Mouse (Mus musculus) skeletal muscle tissue, postnatal 0 days (tissue): ENCODE data around the gene Gm43738. TPM values are rescaled to one million over a fixed set of nuclear protein-coding genes. Genes with fewer than 3 reads are reported as not detected.

Experiments used
- polyA plus RNA-seq: library from polyadenylated mRNA; unstranded; fragments of >200 nt; fragmentation: Nextera tagmentation; extraction: Ambion mirVana; gene quantifications from 2 replicates; pipeline ENCODE4 v1.2.1, GENCODE M21; 2015

The Gm43738 gene
- polyA plus RNA-seq: not detected in 2 replicates

DNA sequence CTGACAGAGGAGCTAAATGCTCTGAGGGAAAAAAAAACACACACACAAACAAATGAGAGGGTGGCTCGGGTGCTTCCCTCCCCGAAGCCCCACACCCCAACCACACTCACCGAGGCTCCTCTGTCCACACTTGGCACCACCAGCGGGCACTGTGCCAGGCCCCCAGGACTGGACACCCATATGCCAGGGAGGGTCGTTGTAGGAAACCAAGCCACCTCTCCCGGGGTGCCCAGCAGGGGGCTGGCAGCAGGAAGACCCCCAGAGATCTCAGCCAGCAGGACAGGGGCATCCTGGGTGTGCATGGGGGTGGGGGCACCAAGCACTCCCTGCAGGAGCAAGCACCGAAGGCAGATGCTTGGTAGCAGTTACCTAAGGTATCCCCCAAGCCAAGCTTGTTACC, at the start of gene Gm43738:
Gene Gm43738, minus strand, starts transcription at position 289 of the 400 bp plus-strand sequence.

DNA sequence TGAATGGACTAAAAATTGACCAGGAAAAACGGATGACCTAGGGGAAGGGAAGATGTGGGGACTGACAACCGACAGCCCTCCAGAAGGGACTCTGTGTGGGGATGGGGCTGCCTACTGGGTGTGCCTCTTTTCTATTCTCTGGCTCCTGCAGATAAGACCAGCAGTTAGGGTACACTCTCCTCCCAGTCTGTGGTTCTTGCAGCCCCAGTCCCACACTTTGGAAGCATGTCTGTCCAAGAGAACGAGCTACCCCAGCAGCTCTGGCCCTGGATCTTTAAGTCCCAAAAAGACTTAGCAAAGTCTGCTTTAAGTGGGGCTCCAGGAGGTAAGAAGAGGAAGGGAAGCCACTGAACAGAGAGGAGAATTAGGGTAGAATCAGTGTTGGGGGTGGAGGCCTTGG, 35.1 kb upstream of the Gm43738 start, which contains the start of gene Pklr:
Gene Pklr, plus strand, starts transcription at position 185 of the 400 bp plus-strand sequence.

DNA sequence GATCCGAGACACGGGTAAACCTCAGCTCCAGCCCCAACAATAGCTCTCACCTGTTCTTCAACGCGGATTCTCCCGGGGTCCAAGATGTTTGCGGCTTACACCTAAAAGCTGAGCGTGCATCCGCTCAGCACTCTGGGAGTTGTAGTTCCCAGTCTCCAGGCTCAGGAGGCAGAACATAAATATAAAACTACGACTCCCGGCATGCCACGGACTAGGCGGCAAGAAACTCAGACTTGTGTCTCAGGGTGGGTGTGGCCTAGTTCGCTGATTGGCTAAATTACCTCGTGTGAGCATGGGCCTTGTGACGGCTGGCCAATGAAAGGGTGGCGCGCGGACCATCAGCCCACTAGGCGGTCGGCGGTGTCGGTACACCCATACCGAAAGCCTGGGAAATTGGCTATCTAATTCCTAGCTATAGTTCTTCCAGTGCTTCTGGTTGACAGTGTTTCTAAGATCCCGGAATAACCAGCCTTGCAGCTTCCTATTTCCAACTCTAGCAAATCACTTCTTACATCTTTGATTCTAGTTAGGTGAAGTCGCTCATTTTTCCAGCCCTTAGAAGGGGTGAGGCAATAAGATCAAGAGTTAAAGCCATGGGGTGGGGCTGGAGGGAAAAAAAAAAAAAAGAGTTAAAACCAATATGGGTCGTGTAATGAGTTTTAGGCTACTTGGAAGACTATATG, 1.1 kb upstream of the Gm43738 start, which contains the start of gene Fdps:
Gene Fdps, minus strand, starts transcription at position 148 of the 683 bp plus-strand sequence.

DNA sequence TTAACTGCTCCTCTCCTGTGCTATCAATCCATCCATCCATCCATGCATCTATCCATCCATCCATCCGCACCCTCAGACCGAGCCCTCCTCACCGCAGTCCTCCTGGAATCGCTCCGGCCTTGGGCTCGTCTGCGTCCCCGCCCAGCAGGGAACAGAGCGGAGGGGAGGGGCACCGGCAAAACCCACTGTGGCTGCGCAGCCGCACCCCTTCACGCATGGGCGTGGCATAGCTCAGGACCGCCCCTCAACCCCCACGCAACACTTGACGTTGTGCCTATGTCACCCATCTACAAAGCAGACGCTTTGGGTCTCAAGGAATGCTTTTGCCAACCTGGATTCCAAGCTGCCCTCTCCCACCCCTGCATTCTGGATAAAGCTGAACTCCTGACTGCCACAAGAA, 7.7 kb downstream of the Gm43738 start, which contains the start of gene Rusc1:
Gene Rusc1, minus strand, starts transcription at position 137 of the 400 bp plus-strand sequence.

Other genes with a start within 250 kb of the Gm43738 start
- 36.3 and 39.4 TPM in 2 replicates for gene Msto1, start 187.1 kb downstream of the Gm43738 start, polyA plus RNA-seq
- 9.1 and 9.2 TPM in 2 replicates for gene Ash1l, start 150.5 kb downstream of the Gm43738 start, polyA plus RNA-seq
- gene Dap3, start 149.9 kb downstream of the Gm43738 start, polyA plus RNA-seq: 80.8 and 94.1 TPM in 2 replicates
- gene Rusc1, start 7.8 kb downstream of the Gm43738 start, polyA plus RNA-seq: 8.6 and 9.6 TPM in 2 replicates
- 67.5 and 85.5 TPM in 2 replicates for gene Fdps, start 860 bp upstream of the Gm43738 start, polyA plus RNA-seq
- gene Pklr, start 35.0 kb upstream of the Gm43738 start, polyA plus RNA-seq: not detected in 2 replicates
- gene Hcn3, start 59.1 kb upstream of the Gm43738 start, polyA plus RNA-seq: 0.33 and 0.55 TPM in 2 replicates
- 9.4 and 10.4 TPM in 2 replicates for gene Clk2, start 63.7 kb upstream of the Gm43738 start, polyA plus RNA-seq
- 50.6 and 61.2 TPM in 2 replicates for gene Scamp3, start 76.4 kb upstream of the Gm43738 start, polyA plus RNA-seq
- 11.7 and 11.8 TPM in 2 replicates for gene Fam189b, start 82.0 kb upstream of the Gm43738 start, polyA plus RNA-seq
- gene Gba, start 101.8 kb upstream of the Gm43738 start, polyA plus RNA-seq: 25.1 and 27.4 TPM in 2 replicates
- 61.7 and 72.4 TPM in 2 replicates for gene Thbs3, start 114.1 kb upstream of the Gm43738 start, polyA plus RNA-seq
- gene Mtx1, start 126.0 kb upstream of the Gm43738 start, polyA plus RNA-seq: 116 and 132 TPM in 2 replicates
- 0.44 and 0.60 TPM in 2 replicates for gene Muc1, start 128.0 kb upstream of the Gm43738 start, polyA plus RNA-seq
- 194 and 215 TPM in 2 replicates for gene Krtcap2, start 144.9 kb upstream of the Gm43738 start, polyA plus RNA-seq
- gene Trim46, start 145.2 kb upstream of the Gm43738 start, polyA plus RNA-seq: 0.13 and 0.15 TPM in 2 replicates
- 89.6 and 97.0 TPM in 2 replicates for gene Dpm3, start 158.3 kb upstream of the Gm43738 start, polyA plus RNA-seq
- gene Slc50a1, start 169.5 kb upstream of the Gm43738 start, polyA plus RNA-seq: 53.2 and 56.2 TPM in 2 replicates
- gene Efna1, start 180.0 kb upstream of the Gm43738 start, polyA plus RNA-seq: 21.7 and 22.7 TPM in 2 replicates
- gene Efna3, start 221.9 kb upstream of the Gm43738 start, polyA plus RNA-seq: 0.10 and 1.9 TPM in 2 replicates
- gene Efna4, start 236.9 kb upstream of the Gm43738 start, polyA plus RNA-seq: 2.1 and 2.3 TPM in 2 replicates
- gene Adam15, start 248.9 kb upstream of the Gm43738 start, polyA plus RNA-seq: 37.4 and 49.7 TPM in 2 replicates